Mouse (Mus musculus): Measurements from ENCODE around the gene Pde3b. TPM values are rescaled to one million over a fixed set of nuclear protein-coding genes. Genes with fewer than 3 reads are reported as not detected.

Pde3b gene
- polyA plus RNA-seq, 1 experiment from 2014 or later, result 3.6 TPM

- Histone ChIP-seq H3K4me3 (no peak overlapping the region), H3K27me3 (no peaks in the 10 kb centered on the region), H3K4me1 (replicated peaks) (no peaks in the 10 kb centered on the region), H3K27ac (no peak overlapping the region), H3K4me2 (no peak overlapping the region), H3K9me3 (replicated peaks) (no peaks in the 10 kb centered on the region), H3K9ac (no peak overlapping the region), H3K36me3 (no peaks in the 10 kb centered on the region)
- 76% methylated on average over 6 of the region's 6 CpGs for WGBS
- no peak for ATAC-seq (replicated peaks; ENCODE audit: insufficient number of reproducible peaks, insufficient read depth, low FRiP score, low read depth)
Observed at GRCm38 (mm10) chr7:114480196-114480989, 65.3 kb downstream of the Pde3b start.

- H3K4me1 ChIP-seq (replicated peaks), result no peaks in the 10 kb centered on the region
- H3K9me3 ChIP-seq (replicated peaks), result no peaks in the 10 kb centered on the region
- no peak overlapping the region for H3K4me2 ChIP-seq
- WGBS, result 53% methylated on average over 1 of the region's 1 CpGs
- H3K4me3 ChIP-seq, result no peak overlapping the region
- H3K27me3 ChIP-seq, result no peaks in the 10 kb centered on the region
- no peak overlapping the region for H3K27ac ChIP-seq
- no peaks in the 10 kb centered on the region for H3K36me3 ChIP-seq
- H3K9ac ChIP-seq, result no peak overlapping the region
- no peak for ATAC-seq (replicated peaks; ENCODE audit: insufficient number of reproducible peaks, insufficient read depth, low FRiP score, low read depth)
Observed at GRCm38 (mm10) chr7:114481008-114481407, 65.9 kb downstream of the Pde3b start.

GRCm38 (mm10) chr7:114481429-114481931, 66.4 kb downstream of the Pde3b start:
- Histone ChIP-seq H3K4me3 (no peak overlapping the region), H3K36me3 (no peaks in the 10 kb centered on the region), H3K4me2 (no peak overlapping the region), H3K9me3 (replicated peaks) (no peaks in the 10 kb centered on the region), H3K4me1 (replicated peaks) (no peaks in the 10 kb centered on the region), H3K27ac (no peak overlapping the region), H3K27me3 (no peaks in the 10 kb centered on the region), H3K9ac (no peak overlapping the region)
- WGBS, result 72% methylated on average over 2 of the region's 2 CpGs
- ATAC-seq (replicated peaks; ENCODE audit: insufficient number of reproducible peaks, insufficient read depth, low FRiP score, low read depth), result no peak

- H3K27me3 ChIP-seq, result no peaks in the 10 kb centered on the region
- H3K4me3 ChIP-seq, result no peak overlapping the region
- H3K4me2 ChIP-seq, result no peak overlapping the region
- H3K4me1 ChIP-seq (replicated peaks), result no peaks in the 10 kb centered on the region
- ATAC-seq (replicated peaks; ENCODE audit: insufficient number of reproducible peaks, insufficient read depth, low FRiP score, low read depth), result no peak
- no peak overlapping the region for H3K9ac ChIP-seq
- no peaks in the 10 kb centered on the region for H3K9me3 ChIP-seq (replicated peaks)
- H3K27ac ChIP-seq, result no peak overlapping the region
- no peaks in the 10 kb centered on the region for H3K36me3 ChIP-seq
Observed at GRCm38 (mm10) chr7:114492540-114492939, 77.5 kb downstream of the Pde3b start.

GRCm38 (mm10) chr7:114494033-114494432, 79.0 kb downstream of the Pde3b start:
- H3K27ac ChIP-seq, result no peak overlapping the region
- WGBS, result 87% methylated on average over 5 of the region's 5 CpGs
- H3K27me3 ChIP-seq, result no peaks in the 10 kb centered on the region
- no peak overlapping the region for H3K4me2 ChIP-seq
- no peaks in the 10 kb centered on the region for H3K9me3 ChIP-seq (replicated peaks)
- ATAC-seq (replicated peaks; ENCODE audit: insufficient number of reproducible peaks, insufficient read depth, low FRiP score, low read depth), result no peak
- H3K36me3 ChIP-seq, result no peaks in the 10 kb centered on the region
- H3K4me3 ChIP-seq, result no peak overlapping the region
- H3K4me1 ChIP-seq (replicated peaks), result no peaks in the 10 kb centered on the region
- H3K9ac ChIP-seq, result no peak overlapping the region

- no peak for ATAC-seq (replicated peaks; ENCODE audit: insufficient number of reproducible peaks, insufficient read depth, low FRiP score, low read depth)
- Histone ChIP-seq H3K9me3 (replicated peaks) (no peaks in the 10 kb centered on the region), H3K27ac (no peak overlapping the region), H3K36me3 (no peaks in the 10 kb centered on the region), H3K27me3 (no peaks in the 10 kb centered on the region), H3K9ac (no peak overlapping the region), H3K4me2 (no peak overlapping the region), H3K4me3 (no peak overlapping the region), H3K4me1 (replicated peaks) (no peaks in the 10 kb centered on the region)
- WGBS, result 82% methylated on average over 1 of the region's 1 CpGs
Observed at GRCm38 (mm10) chr7:114499293-114499692, 84.2 kb downstream of the Pde3b start.

- no peak for ATAC-seq (replicated peaks; ENCODE audit: insufficient number of reproducible peaks, insufficient read depth, low FRiP score, low read depth)
- no peak overlapping the region for H3K4me3 ChIP-seq
- no peaks in the 10 kb centered on the region for H3K9me3 ChIP-seq (replicated peaks)
- H3K27ac ChIP-seq, result no peak overlapping the region
- no peak overlapping the region for H3K4me2 ChIP-seq
- 81% methylated on average over 2 of the region's 2 CpGs for WGBS
- H3K9ac ChIP-seq, result no peak overlapping the region
- no peaks in the 10 kb centered on the region for H3K27me3 ChIP-seq
- no peaks in the 10 kb centered on the region for H3K36me3 ChIP-seq
- no peaks in the 10 kb centered on the region for H3K4me1 ChIP-seq (replicated peaks)
Observed at GRCm38 (mm10) chr7:114508879-114509278, 93.8 kb downstream of the Pde3b start.

GRCm38 (mm10) chr7:114520122-114520521, 105.0 kb downstream of the Pde3b start:
- Histone ChIP-seq H3K4me3 (no peak overlapping the region), H3K4me1 (replicated peaks) (no peaks in the 10 kb centered on the region), H3K4me2 (no peak overlapping the region), H3K27me3 (no peaks in the 10 kb centered on the region), H3K27ac (no peak overlapping the region), H3K36me3 (no peaks in the 10 kb centered on the region), H3K9me3 (replicated peaks) (no peaks in the 10 kb centered on the region), H3K9ac (no peak overlapping the region)
- WGBS, result 95% methylated on average over 1 of the region's 1 CpGs
- ATAC-seq (replicated peaks; ENCODE audit: insufficient number of reproducible peaks, insufficient read depth, low FRiP score, low read depth), result no peak

GRCm38 (mm10) chr7:114526245-114526644, 111.2 kb downstream of the Pde3b start:
- H3K4me3 ChIP-seq, result no peak overlapping the region
- no peaks in the 10 kb centered on the region for H3K9me3 ChIP-seq (replicated peaks)
- no peak overlapping the region for H3K27ac ChIP-seq
- no peaks in the 10 kb centered on the region for H3K36me3 ChIP-seq
- H3K4me1 ChIP-seq (replicated peaks), result no peaks in the 10 kb centered on the region
- H3K4me2 ChIP-seq, result no peak overlapping the region
- no peak for ATAC-seq (replicated peaks; ENCODE audit: insufficient number of reproducible peaks, insufficient read depth, low FRiP score, low read depth)
- H3K9ac ChIP-seq, result no peak overlapping the region
- WGBS, result 78% methylated on average over 1 of the region's 1 CpGs
- H3K27me3 ChIP-seq, result no peaks in the 10 kb centered on the region

GRCm38 (mm10) chr7:114536179-114536578, 121.1 kb downstream of the Pde3b start:
- H3K4me2 ChIP-seq, result no peak overlapping the region
- H3K27me3 ChIP-seq, result no peaks in the 10 kb centered on the region
- peaks cover 7% of the 10 kb centered on the region; the same call in 1 of the 2 replicates for H3K36me3 ChIP-seq
- H3K27ac ChIP-seq, result no peak overlapping the region
- H3K4me1 ChIP-seq (replicated peaks), result no peaks in the 10 kb centered on the region
- H3K9me3 ChIP-seq (replicated peaks), result no peaks in the 10 kb centered on the region
- no peak overlapping the region for H3K4me3 ChIP-seq
- H3K9ac ChIP-seq, result no peak overlapping the region
- 92% methylated on average over 1 of the region's 1 CpGs for WGBS
- ATAC-seq (replicated peaks; ENCODE audit: insufficient number of reproducible peaks, insufficient read depth, low FRiP score, low read depth), result no peak

- peak within 1 kb of the TSS; percentile 66 for H3K9ac ChIP-seq
- no peaks in the 10 kb centered on the region for H3K27me3 ChIP-seq
- 1% methylated on average over 44 of the region's 56 CpGs for WGBS
Observed at GRCm38 (mm10) chr7:114562531-114563241, 147.6 kb downstream of the Pde3b start, which contains the start of gene Cyp2r1. TSS of gene Cyp2r1 (minus strand) at chr7:114562972.

More at GRCm38 (mm10) chr7:114562531-114563241, 147.6 kb downstream of the Pde3b start, which contains the start of gene Cyp2r1:
- peak within 1 kb of the TSS; percentile 69 for H3K4me3 ChIP-seq
- peaks cover 7% of the 10 kb centered on the region; the same call in 1 of the 2 replicates for H3K4me1 ChIP-seq (replicated peaks)
- no peaks in the 10 kb centered on the region for H3K36me3 ChIP-seq
- peak; percentile 99 for ATAC-seq (replicated peaks; ENCODE audit: insufficient number of reproducible peaks, insufficient read depth, low FRiP score, low read depth)
- no peaks in the 10 kb centered on the region for H3K9me3 ChIP-seq (replicated peaks)
- H3K4me2 ChIP-seq, result peak within 1 kb of the TSS; percentile 92
- H3K27ac ChIP-seq, result peak within 1 kb of the TSS; percentile 91

All from heart, embryonic 15.5 days (tissue).